Mouse (Mus musculus) MEL (cell line): ENCODE measurements at regions not wholly inside any gene's neighbourhood (a gene's known extent, or its start where the extent isn't known, plus 50 kb on each side); places are given as distances from the start of the nearest gene placed in this dataset.

Source experiments
- BHLHE40 ChIP-seq: IDR thresholded peaks from 2 replicates; pipeline ENCODE4 v1.6.1; 2012; ENCODE audit warnings: low read depth, mild to moderate bottlenecking, inconsistent platforms, low read length, improper control_type of control experiment, borderline replicate concordance
- CHD1 ChIP-seq: IDR thresholded peaks from 2 replicates; pipeline ENCODE4 v1.6.1; 2012; ENCODE audit warnings: low read depth, mild to moderate bottlenecking, inconsistent platforms, low read length, improper control_type of control experiment
- CTCF ChIP-seq, 3 experiments: IDR thresholded peaks in 2 of 3; conservative IDR thresholded peaks in 1 of 3; 2 replicates each; pipeline ENCODE4 v1.5.1; 2011 to 2012; ENCODE audit warnings: low read length in 3 of 3, low read depth in 2 of 3, mild to moderate bottlenecking in 2 of 3, improper control_type of control experiment in 1 of 3, inconsistent platforms in 1 of 3, mixed read lengths in 1 of 3, moderate library complexity in 1 of 3; ENCODE audit not compliant: control insufficient read depth in 1 of 3, insufficient read depth in 1 of 3, poor library complexity in 1 of 3, severe bottlenecking in 1 of 3
- EP300 ChIP-seq, 2 experiments: IDR thresholded peaks; 2 replicates each; pipeline ENCODE4 v1.6.1; 2011; ENCODE audit warnings: improper control_type of control experiment in 2 of 2, low read length in 2 of 2, low read depth in 1 of 2, mild to moderate bottlenecking in 1 of 2
- GATA1 ChIP-seq: IDR thresholded peaks from 2 replicates; pipeline ENCODE4 v1.6.1; 2011; ENCODE audit warnings: low read depth, low read length, improper control_type of control experiment
- MAFK ChIP-seq: IDR thresholded peaks from 2 replicates; pipeline ENCODE4 v1.6.1; 2011; ENCODE audit warnings: low read depth, mild to moderate bottlenecking, low read length, improper control_type of control experiment, borderline replicate concordance
- MAX ChIP-seq: IDR thresholded peaks from 2 replicates; pipeline ENCODE4 v1.6.1; 2011; ENCODE audit warnings: low read length, improper control_type of control experiment
- MAZ ChIP-seq: IDR thresholded peaks from 2 replicates; pipeline ENCODE4 v1.6.1; 2012; ENCODE audit warnings: low read depth, mild to moderate bottlenecking, inconsistent platforms, low read length, improper control_type of control experiment
- MXI1 ChIP-seq: IDR thresholded peaks from 2 replicates; pipeline ENCODE4 v1.6.1; 2011; ENCODE audit warnings: mild to moderate bottlenecking, low read depth, low read length, improper control_type of control experiment
- NRF1 ChIP-seq: IDR thresholded peaks from 2 replicates; pipeline ENCODE4 v1.6.1; 2014; ENCODE audit warnings: low read depth, mild to moderate bottlenecking, inconsistent platforms, low read length, improper control_type of control experiment, moderate library complexity; ENCODE audit not compliant: poor library complexity, insufficient read depth, severe bottlenecking
- POLR2A ChIP-seq, 2 experiments: IDR thresholded peaks; 2 replicates each; pipeline ENCODE4 v1.6.1; 2011 to 2012; ENCODE audit warnings: low read length in 2 of 2, mild to moderate bottlenecking in 2 of 2, control low read depth in 1 of 2, improper control_type of control experiment in 1 of 2, low read depth in 1 of 2, moderate library complexity in 1 of 2; ENCODE audit not compliant: control insufficient read depth in 1 of 2, insufficient read depth in 1 of 2, poor library complexity in 1 of 2
- UBTF ChIP-seq: IDR thresholded peaks from 2 replicates; pipeline ENCODE4 v1.6.1; 2012; ENCODE audit warnings: low read depth, mild to moderate bottlenecking, inconsistent platforms, low read length, improper control_type of control experiment, moderate library complexity, borderline replicate concordance; ENCODE audit not compliant: insufficient read depth
- USF1 ChIP-seq: IDR thresholded peaks from 2 replicates; pipeline ENCODE4 v1.6.1; 2014; ENCODE audit warnings: low read depth, mild to moderate bottlenecking, inconsistent platforms, low read length, improper control_type of control experiment, moderate library complexity
- ZNF384 ChIP-seq: IDR thresholded peaks from 2 replicates; pipeline ENCODE4 v1.6.1; 2012; ENCODE audit warnings: low read depth, mild to moderate bottlenecking, inconsistent platforms, low read length, improper control_type of control experiment

DNA sequence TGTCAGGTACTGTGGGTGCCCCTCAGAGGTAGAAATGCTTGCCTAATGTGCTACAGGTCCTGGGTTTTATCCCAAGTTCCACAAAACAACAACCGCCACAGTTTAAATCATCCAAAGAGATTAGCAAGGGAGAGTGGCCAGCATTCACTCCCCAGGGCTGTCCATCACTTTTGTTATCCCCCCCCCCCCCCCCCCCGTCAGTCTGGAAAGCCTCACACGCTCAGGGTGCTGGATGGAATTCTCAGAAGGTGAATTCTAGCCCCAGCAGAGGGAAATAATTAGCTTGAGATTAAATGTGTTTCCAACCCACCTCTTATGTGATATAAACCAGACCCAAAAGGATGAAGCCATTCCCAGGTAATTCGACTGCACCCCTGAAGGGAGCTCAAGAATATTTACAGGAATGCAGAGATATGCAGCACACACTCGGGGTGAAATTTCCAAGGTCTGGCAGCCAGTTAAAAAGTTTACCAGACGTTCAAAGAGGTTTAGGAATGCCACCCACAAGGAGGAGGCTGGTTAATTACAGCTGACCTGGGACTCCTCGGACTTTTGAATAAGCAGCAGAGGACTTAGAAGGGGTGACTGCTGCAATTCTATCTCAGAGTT is 65.9 kb downstream of the Dlk1 start:
- TF ChIP-seq USF1: no peak
- no peak for TF ChIP-seq CTCF (IDR thresholded peaks at IDR 0.05 in 2 of 3, conservative IDR thresholded peaks at IDR 0.05 in 1 of 3; ENCODE audit: control insufficient read depth in 1 of 3, insufficient read depth in 1 of 3, low read depth in 2 of 3, low read length in 3 of 3, poor library complexity in 1 of 3, severe bottlenecking in 1 of 3)
- TF ChIP-seq GATA1: no peak
- no peak for TF ChIP-seq BHLHE40
- no peak for TF ChIP-seq CHD1
- TF ChIP-seq MXI1: no peak
- TF ChIP-seq ZNF384: no peak
- no peak for TF ChIP-seq NRF1
- no peak for TF ChIP-seq MAFK
- no peak for TF ChIP-seq POLR2A (IDR thresholded peaks at IDR 0.05; ENCODE audit: control insufficient read depth in 1 of 2, insufficient read depth in 1 of 2, low read depth in 1 of 2, low read length in 2 of 2, poor library complexity in 1 of 2)
- no peak for TF ChIP-seq UBTF
- TF ChIP-seq MAX: no peak
- TF ChIP-seq EP300 (IDR thresholded peaks at IDR 0.05; ENCODE audit: low read depth in 1 of 2, low read length in 2 of 2): no peak
- TF ChIP-seq MAZ: no peak
